Mouse (Mus musculus) bone marrow, adult 2 months (tissue): ENCODE results near the gene Fgf10.

ENCODE experiments used
- CTCF ChIP-seq: fragments of 200-500 bp; IDR thresholded peaks from 2 replicates; pipeline ENCODE4 v1.5.1; 2011; ENCODE audit warnings: low read length, control low read depth; ENCODE audit not compliant: control insufficient read depth, insufficient read depth
- POLR2A ChIP-seq: fragments of 200-500 bp; IDR thresholded peaks from 2 replicates; pipeline ENCODE4 v1.6.1; 2011; ENCODE audit warnings: low read depth, mild to moderate bottlenecking, control low read depth, low read length, borderline replicate concordance; ENCODE audit not compliant: control insufficient read depth

DNA sequence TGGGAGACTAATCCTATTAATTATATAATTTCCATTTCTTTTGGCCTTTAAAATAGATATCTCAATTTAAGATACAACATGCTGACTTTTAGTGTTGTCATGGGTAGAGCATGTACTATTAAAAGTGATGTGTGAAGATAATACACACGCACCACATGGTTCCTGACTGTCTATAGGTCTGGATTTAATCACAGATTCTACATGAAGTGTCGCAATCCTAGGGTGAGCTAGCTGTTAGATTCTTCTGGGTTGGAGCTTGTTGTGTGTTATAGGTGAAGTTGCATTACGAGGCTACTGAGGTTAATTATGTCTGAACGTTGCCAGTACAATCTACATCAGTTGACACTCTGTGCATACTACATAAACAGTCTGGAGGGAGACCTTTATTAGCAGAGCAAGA is 73.2 kb downstream of the Fgf10 start:
- TF ChIP-seq POLR2A (no peak), CTCF (no peak)
